Mouse (Mus musculus): ENCODE measurements around the gene Tmc1.

DNA sequence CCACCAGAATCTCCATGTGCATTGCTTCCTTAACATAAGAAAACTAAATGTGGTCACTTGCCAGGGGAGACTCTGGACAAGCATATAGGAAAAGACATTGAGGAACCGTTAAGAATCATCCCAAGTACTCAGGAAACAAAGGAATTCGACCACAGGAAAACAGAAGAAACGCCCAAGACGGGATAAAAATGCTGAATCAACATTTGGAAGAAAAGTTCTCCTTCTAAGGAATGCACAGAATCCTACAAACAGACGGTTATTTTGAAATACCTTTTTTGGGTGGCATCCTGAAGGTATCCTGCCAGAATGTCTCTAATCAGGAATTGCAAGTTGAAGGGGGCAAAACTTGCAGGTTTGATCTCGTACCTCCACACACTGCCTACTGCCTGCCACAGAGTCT is at the start of gene Tmc1:
- TF ChIP-seq CTCF (IDR thresholded peaks at IDR 0.05; ENCODE audit: control insufficient read depth, insufficient read depth, insufficient read length) (no peak), CEBPB (IDR thresholded peaks at IDR 0.05; ENCODE audit: low read depth) (no peak), USF1 (IDR thresholded peaks at IDR 0.05; ENCODE audit: low read depth) (no peak), FOSL1 (IDR thresholded peaks at IDR 0.05; ENCODE audit: insufficient read depth, low read length, poor library complexity, severe bottlenecking) (no peak)
